Mouse (Mus musculus) gastrocnemius, postnatal 10 days (tissue): ENCODE measurements at regions not wholly inside any gene's neighbourhood (a gene's known extent, or its start where the extent isn't known, plus 50 kb on each side); places are given as distances from the start of the nearest gene placed in this dataset.

Experiments
- DNase-seq: peaks from one replicate; pipeline ENCODE4 v3.0.0; 2021; ENCODE audit warnings: mixed read lengths

GRCm38 (mm10) chr12:12701735-12702134 lies 240.0 kb downstream of the Mycn start:
- DNase-seq: no peak

DNA sequence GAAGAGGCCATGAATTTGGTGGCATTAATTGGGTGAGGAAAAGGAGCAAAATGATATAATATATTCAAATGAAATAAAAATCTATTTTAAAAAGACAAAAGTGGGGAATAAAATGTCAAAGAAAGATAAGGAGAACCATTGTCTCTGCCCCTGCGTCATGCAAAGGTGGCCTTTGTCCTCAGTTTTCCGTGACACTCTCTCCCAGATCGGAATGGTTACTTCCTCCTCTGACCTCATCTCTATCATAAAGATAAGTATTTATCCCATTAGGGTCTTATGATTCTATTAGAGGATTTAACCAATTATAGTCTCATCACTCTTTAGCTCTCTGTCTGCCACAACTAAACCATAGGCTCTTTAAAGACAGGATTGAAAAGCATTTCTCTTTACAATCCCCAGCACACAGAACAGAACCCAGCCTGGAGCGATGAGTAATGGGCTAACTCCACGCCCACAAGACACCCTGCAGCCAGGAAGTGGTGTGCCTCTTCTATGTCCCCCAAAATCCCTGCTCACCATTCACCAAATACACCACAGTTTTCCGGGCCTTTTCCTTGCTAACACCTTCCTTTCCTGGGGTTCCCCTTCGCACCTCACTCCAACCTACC lies 240.6 kb downstream of the Mycn start:
- no peak for DNase-seq

- no peak for DNase-seq
These were observed 247.6 kb downstream of the Mycn start for GRCm38 (mm10) chr12:12693838-12694777.

GRCm38 (mm10) chr12:12687376-12687775 lies 254.3 kb downstream of the Mycn start:
- no peak for DNase-seq

DNA sequence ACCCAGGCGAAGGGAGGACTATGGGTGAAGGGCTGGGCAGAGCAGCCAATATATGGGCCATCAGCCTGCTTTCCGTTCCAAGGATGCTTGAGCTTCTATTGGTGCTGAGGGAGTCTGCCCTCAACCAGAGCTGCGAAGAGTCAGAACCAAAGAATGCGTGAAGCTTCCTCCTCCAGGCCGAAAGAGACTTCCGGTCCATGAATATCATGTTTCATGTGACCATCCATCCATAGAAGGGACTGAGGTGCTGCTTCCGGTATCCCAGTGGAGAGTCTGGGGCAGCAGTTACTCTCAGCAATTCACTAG lies 256.5 kb downstream of the Mycn start:
- DNase-seq: no peak

- no peak for DNase-seq
These were observed 257.1 kb downstream of the Mycn start for GRCm38 (mm10) chr12:12684481-12685216.

GRCm38 (mm10) chr12:12683733-12684470 lies 257.8 kb downstream of the Mycn start:
- DNase-seq: no peak

- DNase-seq: no peak
These were observed 260.6 kb downstream of the Mycn start for GRCm38 (mm10) chr12:12681101-12681500.

GRCm38 (mm10) chr12:12680371-12680921 lies 261.3 kb downstream of the Mycn start:
- no peak for DNase-seq

DNA sequence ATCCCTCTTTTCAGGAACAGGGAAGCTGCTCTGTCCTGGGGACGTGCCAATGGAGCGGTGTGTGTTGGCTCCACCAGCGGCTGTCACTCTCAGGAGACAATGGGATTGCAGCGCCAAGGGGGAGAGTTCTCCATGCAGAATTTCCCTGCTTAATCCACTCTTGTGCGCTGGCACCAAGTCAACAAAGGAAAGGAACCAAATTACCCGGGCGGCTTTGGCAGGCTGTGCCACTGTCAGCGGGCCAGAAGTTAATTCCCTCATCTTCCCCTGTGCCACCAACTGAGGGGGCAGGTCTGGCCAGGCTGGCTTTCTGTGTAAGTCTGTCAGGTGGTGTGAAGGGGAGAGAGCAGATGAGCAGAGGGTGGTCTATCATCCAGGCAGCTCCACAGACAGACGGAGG lies 265.0 kb downstream of the Mycn start:
- peak; percentile 53 for DNase-seq

DNA sequence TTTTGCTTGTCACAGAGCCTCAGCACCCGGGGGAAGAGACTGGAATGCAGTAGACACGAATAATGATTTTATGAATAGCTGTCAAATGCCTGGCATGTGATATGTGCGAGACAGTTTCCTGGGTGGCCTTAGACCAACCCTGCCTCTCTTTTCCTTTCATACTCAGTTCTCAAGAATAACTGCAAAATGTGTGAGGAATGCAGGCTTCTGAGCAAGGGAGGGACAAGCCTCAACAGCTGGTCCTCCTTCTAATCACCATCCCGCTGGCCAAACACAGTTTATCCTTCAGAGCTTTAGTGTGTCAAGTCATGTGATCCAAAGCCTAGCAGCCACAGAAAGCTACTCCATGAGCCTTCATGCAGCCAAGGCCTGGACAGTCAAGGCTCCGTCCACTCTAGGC lies 271.8 kb downstream of the Mycn start:
- no peak for DNase-seq

DNA sequence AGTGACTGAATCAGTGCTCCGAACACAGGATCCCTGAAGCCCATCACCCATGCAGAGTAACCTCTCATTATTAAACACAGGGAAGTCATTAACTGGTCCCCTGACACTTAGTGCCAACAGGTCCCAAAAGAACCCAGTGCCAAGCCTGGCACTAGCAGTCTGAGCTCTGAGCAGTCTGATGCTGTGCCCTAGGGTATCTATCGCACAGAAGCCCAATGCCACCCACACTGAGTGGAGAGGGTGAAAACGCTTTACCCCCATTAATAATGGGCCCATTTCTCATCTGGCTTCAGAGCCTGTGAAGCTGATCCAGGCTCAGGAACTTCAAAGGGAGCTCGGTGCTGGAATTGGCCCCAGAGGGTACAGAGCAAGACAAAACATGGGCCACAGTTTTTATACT lies 272.8 kb downstream of the Mycn start:
- no peak for DNase-seq

DNA sequence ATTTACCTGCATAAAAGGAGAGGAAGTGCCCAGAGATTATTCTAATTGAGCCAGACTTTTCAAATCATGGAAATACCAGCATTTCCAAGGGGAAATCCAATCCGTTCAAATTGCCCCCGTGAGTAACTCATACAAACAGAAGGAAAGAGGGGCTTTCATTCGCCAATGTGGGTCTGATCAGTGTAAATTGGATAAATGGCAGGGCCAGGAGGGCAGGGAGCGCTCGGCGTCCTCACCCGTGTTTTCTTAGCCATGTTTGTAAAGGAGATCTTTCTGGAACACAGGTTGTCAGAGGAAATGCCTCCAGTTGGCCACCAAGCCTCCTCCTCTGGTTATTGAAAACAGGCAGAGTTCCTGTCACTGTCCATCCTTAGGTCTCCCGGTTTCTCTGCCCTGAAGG lies 286.1 kb downstream of the Mycn start:
- DNase-seq: no peak

GRCm38 (mm10) chr12:12655184-12655583 lies 286.5 kb downstream of the Mycn start:
- no peak for DNase-seq

DNA sequence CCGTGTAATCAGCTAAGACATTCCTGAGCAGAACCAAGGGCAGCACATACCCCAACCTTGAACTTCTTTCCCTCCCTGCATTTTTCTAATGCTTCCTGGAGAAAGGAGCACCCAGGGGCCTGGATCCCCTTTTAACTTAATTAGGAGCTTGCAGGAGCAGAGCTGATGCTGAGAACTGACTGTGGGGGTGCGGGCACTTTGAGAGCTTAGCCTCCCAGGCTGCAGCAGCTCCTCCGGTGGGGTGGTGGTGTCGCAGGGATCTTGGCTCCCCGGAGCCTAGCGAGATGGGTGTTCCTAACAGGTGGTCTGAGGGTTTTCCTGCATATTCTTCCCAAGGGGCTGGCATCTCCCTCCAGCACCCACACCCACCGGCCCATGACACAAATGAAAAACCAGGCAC lies 289.4 kb downstream of the Mycn start:
- DNase-seq: no peak

- no peak for DNase-seq
These were observed 291.4 kb downstream of the Mycn start for GRCm38 (mm10) chr12:12650309-12650708.

DNA sequence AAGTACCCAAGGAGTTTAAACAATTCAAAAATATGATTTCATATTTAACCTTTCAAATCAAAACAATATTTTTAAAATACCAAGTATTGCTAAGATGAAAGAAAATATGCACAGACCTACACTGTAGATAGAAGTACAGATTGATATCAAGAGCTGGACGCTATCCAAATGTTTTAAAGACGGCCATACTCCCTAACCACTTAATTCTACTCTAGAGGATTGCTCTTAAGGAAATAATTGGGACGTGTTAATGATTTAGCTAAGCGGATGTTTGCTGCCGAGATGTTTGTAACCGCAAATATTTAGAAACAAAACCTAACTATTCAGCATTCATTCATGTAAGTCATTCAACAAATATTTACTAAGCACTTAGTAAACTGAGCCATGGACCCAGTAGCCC lies 294.2 kb downstream of the Mycn start:
- no peak for DNase-seq

DNA sequence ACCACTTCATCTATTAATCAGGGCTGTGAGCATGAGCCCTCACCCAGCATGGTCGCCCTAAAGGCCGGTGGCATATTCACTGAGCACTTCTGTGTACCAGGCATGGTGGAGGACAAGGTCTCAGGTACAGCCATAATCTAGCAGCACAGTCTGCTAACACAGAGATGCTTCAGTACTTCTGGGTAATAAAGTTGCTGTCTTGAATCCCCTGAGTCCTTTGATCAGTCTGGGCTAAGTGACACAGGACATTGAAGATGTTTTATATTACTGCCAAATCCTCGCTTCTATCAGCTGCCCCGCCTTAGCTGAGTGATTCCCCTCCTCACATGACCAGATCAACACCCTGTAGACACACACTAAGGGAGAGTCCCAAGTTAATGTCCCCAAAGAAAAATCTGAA lies 296.5 kb downstream of the Mycn start:
- no peak for DNase-seq

DNA sequence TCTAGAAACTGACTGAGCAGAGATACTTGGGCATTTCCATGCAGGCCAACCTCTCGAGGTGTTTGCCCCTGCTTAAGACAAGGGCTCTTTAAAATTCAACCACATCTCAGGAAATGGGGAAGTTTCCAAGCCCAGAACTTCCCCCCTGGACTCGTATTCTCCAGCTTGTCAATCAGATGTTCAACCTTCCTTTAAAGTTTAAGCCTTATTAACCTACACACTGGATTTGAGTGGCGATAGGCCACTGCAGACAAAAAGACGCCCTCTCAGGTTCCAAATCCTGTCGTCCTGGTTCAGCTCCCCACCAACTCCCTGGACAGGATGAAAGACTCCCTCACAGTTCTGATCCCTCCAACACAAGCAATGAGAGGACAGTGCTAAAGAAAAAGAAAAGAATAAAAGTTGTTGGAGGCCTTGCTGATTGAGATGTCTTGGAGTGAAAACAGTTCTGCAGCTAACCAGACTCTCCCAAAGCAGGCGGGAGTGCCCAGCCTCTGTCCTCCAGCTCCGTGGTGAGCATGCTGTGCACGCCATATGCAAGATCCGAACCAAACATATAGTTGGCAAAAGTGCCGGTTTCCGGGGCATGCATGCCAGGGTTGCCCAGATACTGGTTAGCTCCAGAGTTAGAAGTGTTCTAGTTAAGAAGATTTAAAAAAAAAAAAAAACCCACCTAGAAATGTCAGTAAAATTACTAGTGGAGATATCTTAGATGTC lies 298.3 kb downstream of the Mycn start:
- DNase-seq: no peak

- DNase-seq: no peak
These were observed 306.4 kb downstream of the Mycn start for GRCm38 (mm10) chr12:12635308-12635707.

DNA sequence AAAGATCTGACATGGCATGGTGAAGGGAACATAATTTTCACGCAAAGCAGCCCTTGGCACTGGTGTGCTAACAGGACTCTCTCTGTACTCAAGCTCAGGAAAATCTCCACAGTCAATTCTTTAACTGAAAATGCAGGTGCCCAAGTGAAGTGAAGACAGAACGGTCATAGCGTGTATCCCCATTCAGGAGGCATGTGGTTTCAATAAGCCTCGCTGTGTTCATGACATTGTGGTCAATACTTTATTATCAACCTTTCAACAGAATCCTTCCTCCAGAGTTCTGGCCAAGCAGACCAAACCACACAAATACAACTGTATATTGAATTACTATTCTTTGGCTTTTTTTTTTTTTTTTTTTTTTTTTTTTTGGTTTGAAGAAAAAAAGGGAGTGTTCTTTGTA lies 314.1 kb downstream of the Mycn start:
- DNase-seq: no peak

DNA sequence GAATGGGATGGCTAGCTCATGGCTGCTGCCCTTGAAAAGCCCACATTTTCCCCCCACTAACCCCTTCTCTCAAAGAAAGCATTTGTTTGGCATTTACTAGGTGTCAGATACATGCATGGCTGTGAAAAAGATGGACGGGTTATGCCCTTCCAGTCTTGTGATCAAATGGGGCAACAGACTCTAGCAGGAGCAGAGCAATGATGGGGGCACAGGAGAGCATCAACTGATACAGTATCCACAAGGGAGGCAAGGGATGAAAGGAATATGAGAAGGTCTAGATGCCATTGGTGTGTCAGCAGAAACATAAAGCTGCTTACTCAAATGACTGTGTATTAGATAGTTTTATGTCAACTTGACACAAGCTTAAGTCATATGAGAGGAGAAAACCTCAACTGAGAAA lies 315.9 kb downstream of the Mycn start:
- DNase-seq: no peak
